Mouse (Mus musculus) megakaryocyte, embryonic 14.5 days (primary cell): ENCODE measurements around the gene Pdik1l.

Experiments used
- FLI1 ChIP-seq: IDR thresholded peaks from 2 replicates; pipeline ENCODE4 v1.6.1; 2012; ENCODE audit warnings: low read length, inconsistent platforms, mixed read lengths
- GATA1 ChIP-seq: IDR thresholded peaks from 3 replicates; pipeline ENCODE4 v1.6.1; 2012; ENCODE audit warnings: mixed read lengths, low read length, inconsistent platforms, borderline replicate concordance

DNA sequence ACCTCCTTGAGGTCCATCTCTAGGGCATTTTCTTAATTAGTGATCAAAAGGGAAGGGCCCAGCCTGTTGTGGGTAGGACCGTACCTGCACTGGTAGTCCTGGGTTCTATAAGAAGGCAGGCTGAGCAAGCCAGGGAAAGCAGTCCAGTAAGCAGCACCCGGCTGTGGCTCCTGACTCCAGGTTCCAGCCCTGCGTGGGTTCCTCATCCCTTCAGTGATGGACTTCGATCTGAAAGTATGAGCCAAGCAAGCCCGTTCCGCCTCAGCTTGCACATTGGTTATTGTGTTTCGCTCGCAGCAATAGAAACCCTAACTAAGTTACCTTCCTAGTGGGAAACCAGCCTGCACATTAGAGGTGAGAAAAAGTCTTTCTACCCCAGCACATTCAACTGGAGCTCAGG, 9.7 kb upstream of the Pdik1l start:
- no peak for TF ChIP-seq GATA1
- no peak for TF ChIP-seq FLI1
